Mouse (Mus musculus) adrenal gland, adult 2 months (tissue): ENCODE data around the gene Thra. TPM values are rescaled to one million over a fixed set of nuclear protein-coding genes. Genes with fewer than 3 reads are reported as not detected.

Experiments
- DNase-seq: peaks from one replicate; pipeline ENCODE4 v3.0.0; 2021
- polyA plus RNA-seq: library from polyadenylated mRNA; depleted of rRNA; stranded (reverse); fragments of >200 nt; gene quantifications from 2 replicates; pipeline ENCODE4 v1.2.3, GENCODE M21; 2012; rRNA removed
- total RNA-seq, 2 experiments: library from RNA; stranded (reverse); gene quantifications; 2 replicates each; pipeline ENCODE4 v1.2.3; 2021

The Thra gene
- total and polyA plus RNA-seq, 3 experiments = 84.6 to 105 (median 86.1) TPM

GRCm38 (mm10) chr11:98795714-98796514, 55.5 kb downstream of the Thra start:
- DNase-seq = no peak

- peak; percentile 76 for DNase-seq
Observed at GRCm38 (mm10) chr11:98796515-98797216, 56.2 kb downstream of the Thra start.

- peak; percentile 48 for DNase-seq
Observed at GRCm38 (mm10) chr11:98797306-98797705, 56.9 kb downstream of the Thra start.

- DNase-seq = peak; percentile 65
Observed at GRCm38 (mm10) chr11:98797909-98798308, 57.5 kb downstream of the Thra start.

- peak; percentile 1 for DNase-seq
Observed at GRCm38 (mm10) chr11:98804605-98805004, 64.2 kb downstream of the Thra start, which contains the start of gene Casc3. Gene Casc3, plus strand, starts transcription at chr11:98804905.

GRCm38 (mm10) chr11:98808417-98808816, 68.0 kb downstream of the Thra start:
- DNase-seq = no peak

GRCm38 (mm10) chr11:98809457-98810290, 69.2 kb downstream of the Thra start:
- DNase-seq = peak; percentile 99

GRCm38 (mm10) chr11:98810686-98811085, 70.2 kb downstream of the Thra start:
- no peak for DNase-seq

GRCm38 (mm10) chr11:98816706-98817239, 76.3 kb downstream of the Thra start:
- DNase-seq = no peak

Other genes starting within 250 kb of the Thra start
- gene Ikzf3, start 194.6 kb upstream of the Thra start, total RNA-seq = under 1 TPM; 0.72 to 0.86 TPM
- gene Ikzf3, start 194.6 kb upstream of the Thra start, polyA plus RNA-seq = 0.10 and 0.36 TPM in 2 replicates
- gene Zpbp2, start 189.5 kb upstream of the Thra start, total RNA-seq = under 1 TPM; 0.66 to 0.69 TPM
- gene Zpbp2, start 189.5 kb upstream of the Thra start, polyA plus RNA-seq = 0.10 and 0.30 TPM in 2 replicates
- 100 to 1,000 TPM in 1 of 2 experiments, 10 to 100 TPM in 1; 94.9 to 180 TPM for gene Ormdl3, start 153.3 kb upstream of the Thra start, total RNA-seq
- gene Ormdl3, start 153.3 kb upstream of the Thra start, polyA plus RNA-seq = 151 and 188 TPM in 2 replicates
- not detected for gene Lrrc3c, start 142.3 kb upstream of the Thra start, total RNA-seq
- gene Lrrc3c, start 142.3 kb upstream of the Thra start, polyA plus RNA-seq = not detected in 2 replicates
- gene Gm12355, start 115.0 kb upstream of the Thra start, total RNA-seq = 10 to 100 TPM in 1 of 2 experiments, 1 to 10 TPM in 1; 6.3 to 15.3 TPM
- not detected in 2 replicates for gene Gm12355, start 115.0 kb upstream of the Thra start, polyA plus RNA-seq
- 10 to 100 TPM in 1 of 2 experiments, 1 to 10 TPM in 1; 4.7 to 19.4 TPM for gene Gsdma3, start 114.3 kb upstream of the Thra start, total RNA-seq
- gene Gsdma3, start 114.3 kb upstream of the Thra start, polyA plus RNA-seq = not detected in 2 replicates
- gene Gsdma2, start 93.9 kb upstream of the Thra start, total RNA-seq = under 1 TPM; 0.35 to 0.69 TPM
- 0.12 TPM in 2 replicates for gene Gsdma2, start 93.9 kb upstream of the Thra start, polyA plus RNA-seq
- gene Gsdma, start 76.3 kb upstream of the Thra start, total RNA-seq = not detected
- not detected in 2 replicates for gene Gsdma, start 76.3 kb upstream of the Thra start, polyA plus RNA-seq
- 100 to 1,000 TPM; 128 to 130 TPM for gene Psmd3, start 58.1 kb upstream of the Thra start, total RNA-seq
- 177 and 195 TPM in 2 replicates for gene Psmd3, start 58.1 kb upstream of the Thra start, polyA plus RNA-seq
- not detected for gene Csf3, start 39.4 kb upstream of the Thra start, total RNA-seq
- gene Csf3, start 39.4 kb upstream of the Thra start, polyA plus RNA-seq = 0.26 TPM in 1 of 2 replicates, not detected in the other
- 10 to 100 TPM; 45.3 to 55.1 TPM for gene Med24, start 11.2 kb upstream of the Thra start, total RNA-seq
- 74.3 and 99.6 TPM in 2 replicates for gene Med24, start 11.2 kb upstream of the Thra start, polyA plus RNA-seq
- 100 to 1,000 TPM; 135 to 155 TPM for gene Nr1d1, start 34.7 kb downstream of the Thra start, total RNA-seq
- gene Nr1d1, start 34.7 kb downstream of the Thra start, polyA plus RNA-seq = 404 and 577 TPM in 2 replicates
- 10 to 100 TPM; 80.9 to 98.0 TPM for gene Msl1, start 54.9 kb downstream of the Thra start, total RNA-seq
- 63.2 and 65.0 TPM in 2 replicates for gene Msl1, start 54.9 kb downstream of the Thra start, polyA plus RNA-seq
- 10 to 100 TPM; 30.0 to 32.3 TPM for gene Casc3, start 64.3 kb downstream of the Thra start, total RNA-seq
- gene Casc3, start 64.3 kb downstream of the Thra start, polyA plus RNA-seq = 27.9 and 30.2 TPM in 2 replicates
- gene Rapgefl1, start 96.1 kb downstream of the Thra start, total RNA-seq = under 1 TPM; 0.29 to 0.79 TPM
- 1.5 and 1.9 TPM in 2 replicates for gene Rapgefl1, start 96.1 kb downstream of the Thra start, polyA plus RNA-seq
- 10 to 100 TPM; 15.6 to 23.7 TPM for gene Wipf2, start 123.0 kb downstream of the Thra start, total RNA-seq
- 8.9 and 13.4 TPM in 2 replicates for gene Wipf2, start 123.0 kb downstream of the Thra start, polyA plus RNA-seq
- gene Cdc6, start 167.2 kb downstream of the Thra start, total RNA-seq = under 1 TPM; 0.48 to 0.86 TPM
- gene Cdc6, start 167.2 kb downstream of the Thra start, polyA plus RNA-seq = 0.07 and 0.08 TPM in 2 replicates
- 10 to 100 TPM; 17.0 to 30.8 TPM for gene Rara, start 187.2 kb downstream of the Thra start, total RNA-seq
- 43.7 and 44.9 TPM in 2 replicates for gene Rara, start 187.2 kb downstream of the Thra start, polyA plus RNA-seq
- not detected for gene Gjd3, start 242.4 kb downstream of the Thra start, total RNA-seq
- 1.1 and 1.2 TPM in 2 replicates for gene Gjd3, start 242.4 kb downstream of the Thra start, polyA plus RNA-seq